Mouse (Mus musculus) intestine, postnatal 0 days (tissue): ENCODE results near the gene Lrrc61. TPM values are rescaled to one million over a fixed set of nuclear protein-coding genes. Genes with fewer than 3 reads are reported as not detected.

ENCODE experiments used
- ATAC-seq: fragments of 200-750 bp; cut with Nextera tagmentation; 2 replicates; pipeline ENCODE4 v1.8.0; 2017; ENCODE audit warnings: mild to moderate bottlenecking, moderate TSS enrichment, moderate library complexity
- H3K27ac ChIP-seq: fragments of 300-500 bp; sonication (generic); 2 replicates; pipeline ENCODE4 v1.5.1; 2014; ENCODE audit warnings: mild to moderate bottlenecking, low read depth, low read length, moderate library complexity
- H3K27me3 ChIP-seq: fragments of 300-500 bp; sonication (generic); replicated peaks from 2 replicates; pipeline ENCODE4 v1.6.1; 2014; ENCODE audit warnings: low read length, mixed read lengths; ENCODE audit not compliant: control insufficient read depth, insufficient read depth
- H3K36me3 ChIP-seq: fragments of 300-500 bp; sonication (generic); 2 replicates; pipeline ENCODE4 v1.6.1; 2014; ENCODE audit warnings: mild to moderate bottlenecking, moderate library complexity; ENCODE audit not compliant: control insufficient read depth, insufficient read depth
- H3K4me1 ChIP-seq: fragments of 300-500 bp; sonication (generic); replicated peaks from 2 replicates; pipeline ENCODE4 v1.6.1; 2014; ENCODE audit warnings: antibody characterized with exemption, low read length, mixed read lengths; ENCODE audit not compliant: control insufficient read depth, insufficient read depth
- H3K4me2 ChIP-seq: fragments of 300-500 bp; sonication (generic); replicated peaks from 2 replicates; pipeline ENCODE4 v1.6.1; 2014; ENCODE audit warnings: low read depth, mild to moderate bottlenecking, moderate library complexity
- H3K4me3 ChIP-seq: fragments of 300-500 bp; sonication (generic); 2 replicates; pipeline ENCODE4 v1.5.1; 2014; ENCODE audit warnings: low read depth, low read length
- H3K9ac ChIP-seq: fragments of 300-500 bp; sonication (generic); 2 replicates; pipeline ENCODE4 v1.6.1; 2014; ENCODE audit warnings: mild to moderate bottlenecking, low read depth, low read length
- H3K9me3 ChIP-seq: fragments of 300-500 bp; sonication (generic); 2 replicates; pipeline ENCODE4 v1.6.1; 2016; ENCODE audit warnings: mixed run types; ENCODE audit not compliant: control insufficient read depth
- CTCF ChIP-seq: sonication (generic); IDR thresholded peaks from 2 replicates; pipeline ENCODE4 v1.5.1; 2016; ENCODE audit warnings: low read depth, mild to moderate bottlenecking, control low read depth, antibody characterized with exemption, moderate library complexity
- WGBS: fragments of 180-500 bp; shearing (Covaris S2); extraction: QIAGEN DNeasy Blood & Tissue Kit; methylation state at CpG from one replicate; pipeline ENCODE4 v1.1.7; 2014; 5-methylcytosine and 5-hydroxymethylcytosine counted together
- polyA plus RNA-seq: library from polyadenylated mRNA; unstranded; fragments of >200 nt; fragmentation: Nextera tagmentation; extraction: Ambion mirVana; gene quantifications from 2 replicates; pipeline ENCODE4 v1.2.1, GENCODE M21; 2015

The Lrrc61 gene
- polyA plus RNA-seq, 1 experiment from 2014 or later = 7.6 TPM

DNA sequence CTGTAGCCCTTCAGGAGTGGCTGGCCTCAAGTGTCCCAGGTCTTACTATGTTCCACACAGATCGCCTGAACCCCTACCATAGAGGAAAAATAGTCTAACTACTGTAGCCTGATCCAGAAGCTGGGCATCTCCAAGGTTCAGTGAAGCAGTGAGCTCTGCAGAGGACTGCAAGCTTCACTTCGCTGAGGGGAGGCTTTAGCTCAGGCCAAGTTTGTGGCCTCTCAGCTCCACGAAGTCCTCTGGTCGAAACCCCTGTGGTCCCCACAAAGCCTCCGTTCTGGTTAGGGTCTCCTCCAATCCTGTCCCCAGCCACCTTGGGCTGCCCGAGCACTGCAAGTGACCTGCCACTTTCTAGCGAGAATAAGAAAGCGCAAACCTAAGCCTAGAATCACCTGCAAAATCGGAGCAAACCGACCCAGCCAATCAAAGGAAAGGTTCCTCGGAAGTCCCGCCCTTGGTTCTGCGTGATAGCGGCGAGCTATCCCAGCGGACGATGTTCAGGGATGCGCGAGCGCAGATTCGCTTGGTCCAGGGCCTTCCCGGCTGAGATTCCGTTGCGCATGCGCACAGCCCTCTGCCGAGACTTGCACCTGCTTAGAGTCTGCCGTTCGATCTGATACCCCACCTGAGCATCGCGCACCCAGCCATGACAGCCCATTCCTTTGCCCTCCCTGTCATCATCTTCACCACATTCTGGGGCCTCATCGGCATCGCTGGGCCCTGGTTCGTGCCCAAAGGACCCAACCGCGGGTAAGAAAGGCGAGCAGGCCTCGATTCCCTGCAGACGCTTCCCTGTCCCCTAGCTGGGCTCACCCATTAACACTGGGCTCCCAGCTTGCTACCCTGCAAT is 17.3 kb upstream of the Lrrc61 start, which contains the start of gene Atp6v0e2:
Gene Atp6v0e2 (plus strand): TSS at position 511 of the 850 bp plus-strand sequence.
- H3K9me3 ChIP-seq = no peaks in the 10 kb centered on the region
- H3K9ac ChIP-seq = no peak within 1 kb of the TSS
- H3K4me1 ChIP-seq = peaks cover 9% of the 10 kb centered on the region
- H3K4me3 ChIP-seq = peak within 1 kb of the TSS; percentile 29
- no peak for TF ChIP-seq CTCF
- H3K36me3 ChIP-seq = peaks cover 7% of the 10 kb centered on the region; the same call in 1 of the 2 replicates
- peak within 1 kb of the TSS; percentile 61 for H3K4me2 ChIP-seq
- no peak within 1 kb of the TSS for H3K27ac ChIP-seq
- WGBS = 6% methylated on average over 38 of the region's 38 CpGs
- H3K27me3 ChIP-seq = no peaks in the 10 kb centered on the region
- peak; percentile 76 for ATAC-seq

DNA sequence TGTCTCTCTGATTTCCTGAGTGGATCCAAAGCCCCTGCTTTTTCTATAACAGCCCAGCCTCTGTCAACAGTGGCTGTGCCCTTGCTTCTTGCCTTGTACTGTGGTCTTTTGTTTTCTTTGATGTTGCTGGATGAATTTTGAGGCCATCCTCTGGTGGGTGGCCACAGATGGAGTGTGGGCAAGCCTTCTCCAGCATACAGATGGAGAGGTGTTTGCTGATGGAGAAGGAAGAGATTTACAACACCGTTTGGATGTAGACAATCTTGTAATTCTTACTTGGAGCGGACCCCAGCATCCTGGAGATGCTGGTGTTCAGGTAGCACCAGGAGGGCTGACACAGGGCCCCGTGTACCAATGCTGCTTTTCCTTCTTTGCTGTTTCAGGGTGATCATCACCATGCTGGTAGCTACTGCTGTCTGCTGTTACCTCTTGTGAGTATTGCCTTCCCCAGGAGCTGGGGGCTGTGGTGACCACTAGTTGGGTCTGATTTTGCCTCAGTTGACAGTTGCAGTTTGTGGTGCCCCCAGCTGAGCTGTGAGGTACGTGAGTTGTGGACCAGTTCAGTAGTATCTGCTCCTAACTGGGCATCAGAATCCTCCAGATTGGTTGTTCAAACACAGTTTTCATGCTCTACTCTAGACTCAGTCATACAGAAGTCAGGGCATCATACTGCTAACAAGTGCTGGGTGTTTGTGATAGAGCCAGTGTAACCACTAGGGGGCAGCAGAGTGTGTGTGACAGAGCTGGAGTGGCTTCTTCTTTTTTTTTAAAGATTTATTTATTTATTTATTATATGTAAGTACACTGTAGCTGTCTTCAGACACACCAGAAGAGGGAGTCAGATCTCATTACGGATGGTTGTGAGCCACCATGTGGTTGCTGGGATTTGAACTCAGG is 15.5 kb upstream of the Lrrc61 start:
- Histone ChIP-seq H3K4me2 (no peak overlapping the region), H3K27ac (no peak overlapping the region), H3K27me3 (no peaks in the 10 kb centered on the region), H3K4me1 (peaks cover 9% of the 10 kb centered on the region), H3K9me3 (no peaks in the 10 kb centered on the region), H3K36me3 (no peaks in the 10 kb centered on the region), H3K4me3 (no peak overlapping the region), H3K9ac (no peak overlapping the region)
- WGBS = 77% methylated on average over 4 of the region's 5 CpGs
- no peak for ATAC-seq
- peak; percentile 82 for TF ChIP-seq CTCF

DNA sequence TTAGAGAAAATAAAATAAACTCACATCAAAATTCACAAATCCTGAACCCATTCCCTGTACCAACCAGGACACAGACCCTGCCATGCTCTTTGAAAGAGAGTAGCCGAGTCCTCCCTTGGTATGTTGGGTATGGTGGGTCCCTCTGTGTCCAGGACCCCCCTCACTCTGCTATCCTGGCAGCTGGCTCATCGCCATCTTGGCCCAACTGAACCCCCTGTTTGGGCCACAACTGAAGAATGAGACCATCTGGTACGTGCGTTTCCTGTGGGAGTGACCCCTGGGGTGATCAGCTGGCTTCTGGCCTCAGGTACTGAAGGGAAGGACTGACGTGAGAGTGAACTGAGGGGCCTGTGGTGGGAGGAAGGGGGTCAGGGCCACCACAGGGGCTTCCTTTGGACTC is 14.7 kb upstream of the Lrrc61 start:
- Histone ChIP-seq H3K4me1 (peaks cover 9% of the 10 kb centered on the region), H3K4me3 (no peak overlapping the region), H3K27me3 (no peaks in the 10 kb centered on the region), H3K36me3 (no peaks in the 10 kb centered on the region), H3K27ac (no peak overlapping the region), H3K9ac (no peak overlapping the region), H3K4me2 (no peak overlapping the region), H3K9me3 (no peaks in the 10 kb centered on the region)
- 75% methylated on average over 5 of the region's 5 CpGs for WGBS
- no peak for TF ChIP-seq CTCF
- no peak for ATAC-seq

DNA sequence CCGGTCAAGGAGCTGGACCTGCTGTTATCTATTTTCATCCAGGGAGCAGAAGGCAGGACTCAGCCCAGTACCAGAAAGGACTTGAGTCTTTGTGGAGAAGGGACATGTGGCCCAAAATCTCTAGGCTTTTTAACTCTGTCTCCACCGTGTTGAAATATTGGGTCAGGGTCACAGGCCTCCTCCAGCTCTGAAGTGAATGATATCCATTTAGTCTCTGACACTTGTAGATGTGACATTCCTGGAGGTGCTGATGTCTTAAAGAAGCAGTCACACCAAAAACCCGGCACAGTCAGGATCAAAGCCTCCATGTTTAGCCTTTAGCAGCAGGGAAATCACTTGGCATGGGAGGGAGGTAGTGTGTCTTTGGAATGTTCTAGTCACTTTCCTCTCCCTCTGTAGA is 13.9 kb upstream of the Lrrc61 start:
- H3K27me3 ChIP-seq = no peaks in the 10 kb centered on the region
- no peaks in the 10 kb centered on the region for H3K9me3 ChIP-seq
- TF ChIP-seq CTCF = no peak
- peaks cover 9% of the 10 kb centered on the region for H3K4me1 ChIP-seq
- H3K4me3 ChIP-seq = no peak overlapping the region
- WGBS = 74% methylated on average over 3 of the region's 3 CpGs
- no peak for ATAC-seq
- no peak overlapping the region for H3K9ac ChIP-seq
- no peak overlapping the region for H3K27ac ChIP-seq
- H3K4me2 ChIP-seq = no peak overlapping the region
- H3K36me3 ChIP-seq = no peaks in the 10 kb centered on the region

DNA sequence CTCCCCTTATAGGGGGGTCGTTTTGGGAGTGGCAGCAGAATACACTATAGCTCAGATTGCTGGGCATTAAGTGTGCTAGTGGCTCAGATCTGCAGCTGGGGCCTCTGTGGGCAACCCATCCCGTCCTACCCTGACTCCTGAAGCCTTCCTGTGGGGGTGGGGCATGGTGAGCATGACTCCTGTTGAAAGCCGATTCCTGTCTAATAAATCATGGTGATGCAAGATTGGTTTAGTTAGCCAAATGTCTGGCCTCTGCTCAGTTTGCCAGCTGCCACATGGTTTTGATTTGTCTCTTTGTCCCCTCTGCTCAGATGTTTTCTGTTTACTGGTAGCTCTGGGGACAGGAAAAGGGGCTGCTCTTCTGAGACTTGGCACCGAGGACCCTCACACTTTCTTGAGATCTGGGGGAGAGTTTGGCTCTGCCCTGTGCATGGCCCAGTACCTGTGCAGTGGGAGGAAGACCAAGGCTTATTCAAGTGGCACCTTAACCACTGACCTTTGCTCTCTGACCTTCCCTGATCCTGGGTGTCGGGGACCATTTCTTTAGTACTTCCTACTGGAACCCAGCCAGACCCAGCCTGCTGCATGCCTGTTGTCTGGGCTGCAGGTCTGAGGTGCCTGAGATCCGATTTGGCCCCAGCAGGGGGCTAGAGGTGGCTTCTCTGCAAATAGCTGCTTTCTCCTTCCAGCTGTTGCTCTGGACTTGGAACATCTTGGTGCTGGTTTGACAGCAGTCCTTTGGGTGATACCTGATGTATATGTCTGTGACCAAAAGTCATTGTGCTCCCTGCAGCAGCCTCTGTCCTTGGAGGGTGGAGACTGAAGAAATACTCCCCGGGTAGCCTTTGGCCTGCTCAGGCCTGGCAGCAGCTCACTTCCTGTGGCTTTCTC is 12.8 kb upstream of the Lrrc61 start:
- H3K27me3 ChIP-seq = no peaks in the 10 kb centered on the region
- H3K9ac ChIP-seq = no peak overlapping the region
- no peak overlapping the region for H3K27ac ChIP-seq
- no peaks in the 10 kb centered on the region for H3K36me3 ChIP-seq
- no peaks in the 10 kb centered on the region for H3K9me3 ChIP-seq
- no peak; the same call in 1 of the 2 replicates for ATAC-seq
- peaks cover 9% of the 10 kb centered on the region for H3K4me1 ChIP-seq
- H3K4me3 ChIP-seq = no peak overlapping the region
- no peak for TF ChIP-seq CTCF
- no peak overlapping the region for H3K4me2 ChIP-seq
- WGBS = 21% methylated on average over 7 of the region's 7 CpGs
